Mouse (Mus musculus): ENCODE data around the gene Dnph1.

- TF ChIP-seq CTCF (IDR thresholded peaks at IDR 0.05; ENCODE audit: low read depth), result no peak
- no peak for TF ChIP-seq EP300 (IDR thresholded peaks at IDR 0.05; ENCODE audit: low read depth)
Observed at GRCm38 (mm10) chr17:46454539-46454938, 42.0 kb upstream of the Dnph1 start.

All from heart, postnatal 0 days (tissue).